Comparison of ENCODE assay signal across 15 mouse cellular contexts in genomic region chr6:143787360-143787759, GRCm38 (mm10).
"Had no signal": no experiment of that assay in that cellular context is flagged by ENCODE, and none has a peak within 500 bp of the region (broad histone marks: within the 10 kb centered on the region; RNA-seq: fewer than 3 reads in every experiment).

No protein-coding gene starts in this region.

- H3K4me1 ChIP-seq: liver, embryonic 13.5 days; liver, embryonic 15.5 days; midbrain, embryonic 10.5 days; midbrain, embryonic 12.5 days; neural tube, embryonic 12.5 days; stomach, embryonic 15.5 days had no signal

- H3K9me3 ChIP-seq: liver, embryonic 13.5 days; liver, embryonic 15.5 days; midbrain, embryonic 10.5 days; midbrain, embryonic 12.5 days; neural tube, embryonic 12.5 days; stomach, embryonic 15.5 days had no signal

- DNase-seq: liver, embryonic 13.5 days; lung, adult 18-20 months; lung, embryonic 14.5 days; lung, postnatal 10 days; lung, postnatal 4 days; midbrain, embryonic 14.5 days; right cerebral cortex, postnatal 14 days; thymus, postnatal 14 days; thymus, postnatal 4 days had no signal

- H3K36me3 ChIP-seq: liver, embryonic 13.5 days; liver, embryonic 15.5 days; midbrain, embryonic 10.5 days; midbrain, embryonic 12.5 days; neural tube, embryonic 12.5 days; stomach, embryonic 15.5 days had no signal

- H3K4me3 ChIP-seq: liver, embryonic 13.5 days; liver, embryonic 15.5 days; midbrain, embryonic 10.5 days; midbrain, embryonic 12.5 days; neural tube, embryonic 12.5 days; stomach, embryonic 15.5 days had no signal

- H3K27me3 ChIP-seq: liver, embryonic 13.5 days; liver, embryonic 15.5 days; midbrain, embryonic 12.5 days; neural tube, embryonic 12.5 days; stomach, embryonic 15.5 days had no signal

- H3K27ac ChIP-seq: liver, embryonic 13.5 days; liver, embryonic 15.5 days; midbrain, embryonic 10.5 days; midbrain, embryonic 12.5 days; neural tube, embryonic 12.5 days; stomach, embryonic 15.5 days; stomach, postnatal 0 days had no signal

- H3K9ac ChIP-seq: liver, embryonic 13.5 days; liver, embryonic 15.5 days; lung, embryonic 14.5 days; midbrain, embryonic 12.5 days; neural tube, embryonic 12.5 days; stomach, embryonic 15.5 days had no signal

- H3K4me2 ChIP-seq: liver, embryonic 13.5 days; liver, embryonic 15.5 days; lung, embryonic 14.5 days; midbrain, embryonic 12.5 days; neural tube, embryonic 12.5 days; stomach, embryonic 15.5 days had no signal
